Mouse (Mus musculus) regulatory T cell (primary cell): ENCODE results near the gene D630023F18Rik.

Experiments used
- in situ Hi-C: fragments of 300-600 bp; cut with MboI, MseI; formaldehyde crosslinking; loops from one replicate; pipeline ENCODE4 v1.15.1; 2025; ENCODE audit warnings: high pct_unique_total_duplicates

The D630023F18Rik gene

GRCm38 (mm10) chr1:65122574-65123372 is at the start of gene D630023F18Rik:
Gene D630023F18Rik, minus strand, starts transcription at chr1:65123214.
- in situ Hi-C loops, result no loop called here

- in situ Hi-C loops, result no loop called here
Observed at GRCm38 (mm10) chr1:65171579-65171978, 48.6 kb upstream of the D630023F18Rik start.

GRCm38 (mm10) chr1:65169947-65170346 is 46.9 kb upstream of the D630023F18Rik start:
- in situ Hi-C loops, result no loop called here

GRCm38 (mm10) chr1:65169536-65169935 is 46.5 kb upstream of the D630023F18Rik start:
- in situ Hi-C loops, result no loop called here

GRCm38 (mm10) chr1:65167496-65167895 is 44.5 kb upstream of the D630023F18Rik start:
- in situ Hi-C loops, result no loop called here

GRCm38 (mm10) chr1:65162210-65162609 is 39.2 kb upstream of the D630023F18Rik start:
- in situ Hi-C loops, result no loop called here

GRCm38 (mm10) chr1:65156111-65156510 is 33.1 kb upstream of the D630023F18Rik start:
- in situ Hi-C loops, result no loop called here

- in situ Hi-C loops, result no loop called here
Observed at GRCm38 (mm10) chr1:65154814-65155213, 31.8 kb upstream of the D630023F18Rik start.

GRCm38 (mm10) chr1:65147971-65148370 is 25.0 kb upstream of the D630023F18Rik start:
- in situ Hi-C loops, result no loop called here

GRCm38 (mm10) chr1:65147326-65147725 is 24.3 kb upstream of the D630023F18Rik start:
- in situ Hi-C loops, result no loop called here

GRCm38 (mm10) chr1:65146601-65147000 is 23.6 kb upstream of the D630023F18Rik start:
- in situ Hi-C loops, result no loop called here

GRCm38 (mm10) chr1:65144783-65145182 is 21.8 kb upstream of the D630023F18Rik start:
- in situ Hi-C loops, result no loop called here

GRCm38 (mm10) chr1:65137560-65137959 is 14.5 kb upstream of the D630023F18Rik start:
- in situ Hi-C loops, result no loop called here

- in situ Hi-C loops, result no loop called here
Observed at GRCm38 (mm10) chr1:65132833-65133232, 9.8 kb upstream of the D630023F18Rik start.

GRCm38 (mm10) chr1:65131671-65132070 is 8.7 kb upstream of the D630023F18Rik start:
- in situ Hi-C loops, result no loop called here

GRCm38 (mm10) chr1:65130226-65130625 is 7.2 kb upstream of the D630023F18Rik start:
- in situ Hi-C loops, result no loop called here

- in situ Hi-C loops, result no loop called here
Observed at GRCm38 (mm10) chr1:65129634-65130180, 6.7 kb upstream of the D630023F18Rik start.

- in situ Hi-C loops, result no loop called here
Observed at GRCm38 (mm10) chr1:65119438-65119837, 3.6 kb downstream of the D630023F18Rik start, which contains the start of gene Gm28845. Gene Gm28845, minus strand, starts transcription at chr1:65119558.

GRCm38 (mm10) chr1:65118150-65118913 is 4.7 kb downstream of the D630023F18Rik start:
- in situ Hi-C loops, result no loop called here

GRCm38 (mm10) chr1:65113536-65114172 is 9.4 kb downstream of the D630023F18Rik start:
- in situ Hi-C loops, result no loop called here

GRCm38 (mm10) chr1:65112807-65113196 is 10.2 kb downstream of the D630023F18Rik start:
- in situ Hi-C loops, result no loop called here
